In genomic region chr11:6894911-6895785, GRCm38 (mm10) we compare ENCODE assay signal across 11 mouse cellular contexts. TPM values are rescaled to one million over a fixed set of nuclear protein-coding genes. Genes with fewer than 3 reads are reported as not detected.
DNase-seq lines count a peak whose midpoint lies in the region; ATAC-seq and TF ChIP-seq lines count a peak whose summit lies in the region.
"Had no signal": no experiment of that assay in that cellular context is flagged by ENCODE, and none has a peak within 500 bp of the region (broad histone marks: within the 10 kb centered on the region; RNA-seq: fewer than 3 reads in every experiment).

No protein-coding gene starts in this region.

- 33% methylated on average over 7 of the region's 7 CpGs for WGBS in intestine, embryonic 14.5 days
- WGBS in intestine, postnatal 0 days: 23% methylated on average over 7 of the region's 7 CpGs
- 27% methylated on average over 7 of the region's 7 CpGs for WGBS in embryonic facial prominence, embryonic 14.5 days
- 32% methylated on average over 7 of the region's 7 CpGs for WGBS in limb, embryonic 11.5 days

- ATAC-seq in intestine, embryonic 14.5 days (replicated peaks; ENCODE audit: low FRiP score, low TSS enrichment, low read depth): peak; percentile 82
- ATAC-seq in intestine, postnatal 0 days: no peak
- ATAC-seq in cerebellum, adult (ENCODE audit: insufficient number of reproducible peaks, low FRiP score, low TSS enrichment): peak; percentile 31; the same call in 1 of the 2 replicates
- peak; percentile 63; the same call in 1 of the 2 replicates for ATAC-seq in embryonic facial prominence, embryonic 14.5 days (ENCODE audit: low read depth)
- ATAC-seq in limb, embryonic 11.5 days (ENCODE audit: insufficient number of reproducible peaks, low FRiP score, low TSS enrichment, low read depth): 0 out of 2 replicates have a peak, but pooled peaks have one; percentile 61

- no peak overlapping the region for H3K9ac ChIP-seq in intestine, embryonic 14.5 days (ENCODE audit: low read length)
- no peak overlapping the region for H3K9ac ChIP-seq in intestine, postnatal 0 days (ENCODE audit: low read depth, low read length)
- no peak overlapping the region for H3K9ac ChIP-seq in embryonic facial prominence, embryonic 14.5 days (ENCODE audit: low read depth, low read length)
- no peak overlapping the region for H3K9ac ChIP-seq in limb, embryonic 11.5 days (ENCODE audit: low read length)

- no peaks in the 10 kb centered on the region for H3K9me3 ChIP-seq in intestine, embryonic 14.5 days (ENCODE audit: control insufficient read depth, low read length)
- no peaks in the 10 kb centered on the region for H3K9me3 ChIP-seq in intestine, postnatal 0 days (ENCODE audit: control insufficient read depth)
- no peaks in the 10 kb centered on the region for H3K9me3 ChIP-seq in embryonic facial prominence, embryonic 14.5 days (ENCODE audit: control insufficient read depth, low read length)
- 0 out of 2 replicates have a peak, but pooled peaks cover 2% of the 10 kb centered on the region for H3K9me3 ChIP-seq in limb, embryonic 11.5 days (ENCODE audit: control insufficient read depth, low read length)

- 0 out of 2 replicates have a peak overlapping the region, but pooled peaks have one; percentile 11 for H3K4me2 ChIP-seq in intestine, embryonic 14.5 days (ENCODE audit: low read length)
- no peak overlapping the region for H3K4me2 ChIP-seq in intestine, postnatal 0 days (replicated peaks; ENCODE audit: low read depth)
- no peak overlapping the region for H3K4me2 ChIP-seq in embryonic facial prominence, embryonic 14.5 days (ENCODE audit: low read depth, low read length)
- no peak overlapping the region for H3K4me2 ChIP-seq in limb, embryonic 11.5 days (ENCODE audit: low read depth, severe bottlenecking)

- no peak for DNase-seq in intestine, embryonic 14.5 days (ENCODE audit: low spot score)
- no peak for DNase-seq in embryonic facial prominence, embryonic 14.5 days (ENCODE audit: low spot score)
- DNase-seq in limb, embryonic 11.5 days (ENCODE audit: low spot score): peak; percentile 31
- DNase-seq in thymus, postnatal 14 days: no peak
- no peak for DNase-seq in thymus, postnatal 25 days
- no peak for DNase-seq in gastrocnemius, postnatal 25 days
- DNase-seq: adrenal gland, postnatal 36 days; layer of hippocampus, adult 9-11 months had no signal

- no peaks in the 10 kb centered on the region for H3K36me3 ChIP-seq in intestine, embryonic 14.5 days (ENCODE audit: control insufficient read depth, insufficient read depth, low read length)
- no peaks in the 10 kb centered on the region for H3K36me3 ChIP-seq in intestine, postnatal 0 days (ENCODE audit: control insufficient read depth, insufficient read depth)
- no peaks in the 10 kb centered on the region for H3K36me3 ChIP-seq in embryonic facial prominence, embryonic 14.5 days (ENCODE audit: control insufficient read depth, insufficient read depth, low read length)
- no peaks in the 10 kb centered on the region for H3K36me3 ChIP-seq in limb, embryonic 11.5 days (ENCODE audit: control insufficient read depth, insufficient read depth, low read length)

- H3K27me3 ChIP-seq in intestine, embryonic 14.5 days (replicated peaks; ENCODE audit: control insufficient read depth, insufficient read depth, low read length): no peaks in the 10 kb centered on the region
- H3K27me3 ChIP-seq in intestine, postnatal 0 days (replicated peaks; ENCODE audit: control insufficient read depth, insufficient read depth, low read length): no peaks in the 10 kb centered on the region
- no peaks in the 10 kb centered on the region for H3K27me3 ChIP-seq in embryonic facial prominence, embryonic 14.5 days (replicated peaks; ENCODE audit: control insufficient read depth, insufficient read depth, low read length)
- no peaks in the 10 kb centered on the region for H3K27me3 ChIP-seq in limb, embryonic 11.5 days (ENCODE audit: control insufficient read depth, insufficient read depth, low read length)

- peak overlapping the region; percentile 33; the same call in 1 of the 2 replicates for H3K27ac ChIP-seq in intestine, embryonic 14.5 days (ENCODE audit: low read depth)
- H3K27ac ChIP-seq in intestine, postnatal 0 days (ENCODE audit: low read depth, low read length): no peak overlapping the region
- H3K27ac ChIP-seq in embryonic facial prominence, embryonic 14.5 days (replicated peaks; ENCODE audit: low read depth, low read length): no peak overlapping the region
- H3K27ac ChIP-seq in limb, embryonic 11.5 days (replicated peaks; ENCODE audit: low read depth, low read length): no peak overlapping the region

- no peak overlapping the region for H3K4me3 ChIP-seq in intestine, embryonic 14.5 days (ENCODE audit: low read depth, low read length)
- H3K4me3 ChIP-seq in intestine, postnatal 0 days (ENCODE audit: low read depth, low read length): no peak overlapping the region
- no peak overlapping the region for H3K4me3 ChIP-seq in embryonic facial prominence, embryonic 14.5 days (ENCODE audit: low read depth, low read length)
- no peak overlapping the region for H3K4me3 ChIP-seq in limb, embryonic 11.5 days (ENCODE audit: low read depth, low read length)

- H3K4me1 ChIP-seq in intestine, embryonic 14.5 days (replicated peaks; ENCODE audit: control insufficient read depth, insufficient read depth, low read length): peaks cover 8% of the 10 kb centered on the region; the same call in 1 of the 2 replicates
- H3K4me1 ChIP-seq in intestine, postnatal 0 days (replicated peaks; ENCODE audit: control insufficient read depth, insufficient read depth, low read length): no peaks in the 10 kb centered on the region
- 0 out of 2 replicates have a peak, but pooled peaks cover 2% of the 10 kb centered on the region for H3K4me1 ChIP-seq in embryonic facial prominence, embryonic 14.5 days (ENCODE audit: control insufficient read depth, insufficient read depth, low read length)
- H3K4me1 ChIP-seq in limb, embryonic 11.5 days (ENCODE audit: control insufficient read depth, insufficient read depth, low read length): 0 out of 2 replicates have a peak, but pooled peaks cover under 1% of the 10 kb centered on the region

- TF ChIP-seq CTCF in intestine, postnatal 0 days (IDR thresholded peaks at IDR 0.05; ENCODE audit: low read depth): no peak

RNA-seq across cellular contexts. Expression of gene Gm11983, which starts 57.7 kb away (rescaled TPM):
- not detected in 2 replicates for polyA plus RNA-seq in intestine, embryonic 14.5 days (2014; fragmentation: Nextera tagmentation; extraction: Ambion mirVana)
- polyA plus RNA-seq in intestine, postnatal 0 days (2015; fragmentation: Nextera tagmentation; extraction: Ambion mirVana): not detected in 2 replicates
- polyA plus RNA-seq in embryonic facial prominence, embryonic 14.5 days (2014; fragmentation: Nextera tagmentation; extraction: Ambion mirVana): not detected in 2 replicates
- polyA plus RNA-seq in limb, embryonic 11.5 days (2014; fragmentation: Nextera tagmentation; extraction: Ambion mirVana): not detected in 2 replicates
- not detected for total RNA-seq in gastrocnemius, postnatal 25 days (2021)
- total RNA-seq: adrenal gland, postnatal 36 days; heart, adult 8-10 months had no signal
